Mouse (Mus musculus): ENCODE measurements around the gene Pkd1l1.

The Pkd1l1 gene

DNA sequence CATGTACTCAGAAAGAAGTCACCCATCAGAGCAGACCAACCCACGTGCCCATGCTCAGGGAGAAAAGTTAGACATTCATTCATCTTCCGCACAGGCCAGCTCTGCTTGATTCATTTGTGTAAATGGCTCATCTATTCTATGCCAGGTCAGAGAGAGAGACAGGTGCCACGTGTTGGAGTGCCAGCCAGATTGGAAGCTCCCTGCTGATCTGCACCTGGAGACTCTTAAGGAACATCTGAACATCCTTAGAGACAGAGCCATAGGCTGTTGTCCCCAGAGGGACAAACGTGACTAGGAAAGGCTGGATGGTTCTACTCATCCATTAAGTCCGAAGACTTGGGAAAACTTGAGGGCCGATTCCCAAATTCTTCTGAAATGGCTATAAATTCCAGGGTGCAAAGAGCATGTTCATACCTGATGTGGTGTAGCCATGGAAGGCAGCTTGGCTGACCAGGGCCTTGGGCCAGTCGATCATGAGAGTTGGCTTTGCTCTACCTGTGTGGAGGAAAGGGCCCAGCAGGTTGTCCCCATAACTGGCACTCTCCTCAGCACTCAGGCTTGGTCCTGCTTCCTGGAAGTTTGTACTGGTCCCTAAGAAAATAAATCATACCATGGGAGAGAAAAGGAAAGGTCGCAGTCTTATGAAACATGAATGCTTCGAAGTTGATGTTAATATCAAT is 36.5 kb downstream of the Pkd1l1 start:
- no peak for DNase-seq (ENCODE audit: low read depth, low spot score)

DNA sequence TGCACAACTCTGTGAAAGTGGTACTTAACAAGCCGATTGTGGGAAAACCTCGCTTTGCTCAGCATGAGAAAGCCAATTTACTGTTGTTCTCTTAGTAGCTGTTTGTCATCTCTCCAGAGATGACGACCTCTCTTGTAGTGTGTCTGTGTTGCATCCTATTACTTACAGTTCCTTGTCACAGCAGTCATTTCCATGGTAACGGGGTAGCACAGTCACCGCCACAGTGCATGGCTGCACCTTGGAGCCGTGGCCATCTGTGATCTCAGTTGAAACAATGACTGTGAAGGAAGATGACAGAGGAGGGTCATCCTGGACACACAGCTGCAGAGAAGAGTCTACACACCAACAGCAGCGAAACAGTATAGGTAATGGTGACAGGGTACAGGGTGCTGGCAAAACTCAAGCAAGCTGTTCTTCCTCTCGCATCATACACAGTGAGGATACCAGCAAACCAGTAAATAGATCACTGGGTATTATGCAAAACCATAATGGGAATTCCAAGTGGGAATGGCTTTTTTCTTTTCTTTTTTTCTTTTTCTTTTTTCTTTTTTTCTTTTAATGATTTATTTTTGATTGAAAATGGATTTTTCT is 56.9 kb downstream of the Pkd1l1 start:
- DNase-seq (ENCODE audit: low read depth, low spot score): no peak

GRCm38 (mm10) chr11:8882793-8883192 is 90.3 kb downstream of the Pkd1l1 start:
- DNase-seq (ENCODE audit: low read depth, low spot score): no peak

DNA sequence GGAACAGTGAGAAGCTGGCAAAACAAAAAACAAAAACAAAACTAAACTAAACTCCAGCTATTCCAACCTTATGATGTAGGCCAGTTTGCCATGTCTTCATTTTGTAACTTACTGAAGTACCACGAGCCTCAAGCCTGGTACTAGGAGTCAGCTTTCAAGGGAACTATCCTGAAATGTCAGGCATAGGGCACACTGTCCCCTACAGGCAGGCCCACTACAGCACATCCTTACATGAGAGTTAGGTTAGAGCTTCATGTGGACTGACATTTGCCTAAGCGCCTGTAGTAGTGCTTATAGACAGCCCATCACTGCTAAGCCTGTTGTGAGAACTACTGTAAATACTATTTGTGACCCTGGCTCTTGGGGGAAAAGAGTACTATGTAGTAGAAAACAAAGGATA is 91.5 kb downstream of the Pkd1l1 start:
- no peak for DNase-seq (ENCODE audit: low read depth, low spot score)

DNA sequence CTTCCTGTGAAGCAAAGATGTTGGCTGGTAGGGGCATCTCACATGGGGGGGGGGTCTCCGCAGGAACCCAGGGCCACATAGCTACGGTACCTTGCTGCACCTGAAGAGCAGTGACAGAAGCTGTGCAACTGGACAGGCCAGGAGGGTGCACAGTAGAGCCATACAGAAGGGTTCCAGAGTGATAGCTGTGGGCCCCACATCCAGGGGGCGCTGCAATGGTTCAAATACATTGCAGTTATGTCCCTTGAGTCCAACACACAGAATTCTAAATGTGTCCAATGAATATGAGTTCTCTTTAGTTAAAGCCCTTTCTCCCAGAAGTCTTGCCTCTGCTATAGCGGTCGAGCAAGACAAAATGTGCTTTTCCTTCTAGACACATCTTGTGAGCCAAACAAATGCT is 103.0 kb downstream of the Pkd1l1 start:
- DNase-seq (ENCODE audit: low read depth, low spot score): no peak

GRCm38 (mm10) chr11:8866021-8866420 is 107.0 kb downstream of the Pkd1l1 start:
- DNase-seq (ENCODE audit: low read depth, low spot score): no peak

- no peak for DNase-seq (ENCODE audit: low read depth, low spot score)
Observed at GRCm38 (mm10) chr11:8863955-8864675, 109.0 kb downstream of the Pkd1l1 start.

- no peak for DNase-seq (ENCODE audit: low read depth, low spot score)
Observed at GRCm38 (mm10) chr11:8862426-8862825, 110.6 kb downstream of the Pkd1l1 start.

DNA sequence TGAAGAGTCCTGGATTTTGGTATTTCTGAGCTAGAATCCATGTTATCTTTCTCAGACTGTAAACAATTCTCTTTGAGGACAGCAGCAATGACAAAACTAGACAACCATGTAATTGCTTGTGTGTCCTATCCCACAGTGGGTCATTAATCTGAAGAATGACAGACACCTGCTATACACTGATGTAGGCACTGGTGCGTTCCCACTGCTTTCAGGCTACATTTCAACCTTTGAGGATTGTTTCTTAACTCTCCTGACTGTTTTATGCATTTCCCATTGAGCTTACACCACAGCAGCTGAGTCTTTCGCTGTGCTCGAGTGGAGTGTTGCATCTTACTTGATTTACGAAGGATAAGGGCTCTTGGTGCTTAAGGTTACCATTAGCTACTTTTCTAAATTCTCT is 111.1 kb downstream of the Pkd1l1 start:
- no peak for DNase-seq (ENCODE audit: low read depth, low spot score)

- DNase-seq (ENCODE audit: low read depth, low spot score): no peak
Observed at GRCm38 (mm10) chr11:8860878-8861277, 112.2 kb downstream of the Pkd1l1 start.

GRCm38 (mm10) chr11:8859868-8860267 is 113.2 kb downstream of the Pkd1l1 start:
- DNase-seq (ENCODE audit: low read depth, low spot score): peak; percentile 23

DNA sequence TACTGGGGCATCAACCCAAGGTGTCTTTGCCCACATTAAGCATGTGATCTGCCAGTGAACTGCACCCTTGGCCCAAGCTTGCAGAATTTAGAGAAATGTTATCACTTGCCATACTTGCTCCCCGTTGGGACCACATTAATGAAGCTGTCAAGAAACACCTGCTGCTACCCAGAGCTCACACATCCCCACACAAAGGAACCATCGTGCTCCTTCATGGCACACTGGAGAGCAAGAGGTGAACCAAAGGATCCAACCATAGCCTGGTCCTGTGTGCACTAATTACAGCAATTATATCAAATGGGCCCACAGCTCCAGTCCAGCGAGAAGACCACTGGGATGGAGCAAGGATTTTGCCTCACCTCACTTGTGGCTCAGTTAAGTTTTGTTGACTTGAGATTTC is 114.0 kb downstream of the Pkd1l1 start:
- DNase-seq (ENCODE audit: low read depth, low spot score): no peak

DNA sequence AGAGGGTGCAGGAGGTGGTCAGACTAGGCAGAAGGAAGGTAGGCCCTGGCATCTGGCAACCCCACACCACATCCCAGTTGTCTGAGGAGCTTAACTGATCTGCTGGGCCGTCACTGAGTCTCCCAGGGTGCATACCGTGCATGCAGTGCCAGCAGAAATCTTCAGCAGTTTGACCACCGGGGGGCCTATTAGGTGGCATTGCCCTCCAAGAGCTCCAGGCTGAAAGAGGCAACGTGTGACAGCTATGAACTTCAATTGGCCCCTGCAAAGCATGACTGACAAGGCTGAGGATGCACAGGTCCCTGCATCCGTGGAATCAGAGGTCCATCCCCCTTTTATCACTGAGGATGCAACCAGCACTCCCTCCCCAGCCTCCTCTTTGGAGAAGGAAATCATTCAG is 116.9 kb downstream of the Pkd1l1 start:
- no peak for DNase-seq (ENCODE audit: low read depth, low spot score)

DNA sequence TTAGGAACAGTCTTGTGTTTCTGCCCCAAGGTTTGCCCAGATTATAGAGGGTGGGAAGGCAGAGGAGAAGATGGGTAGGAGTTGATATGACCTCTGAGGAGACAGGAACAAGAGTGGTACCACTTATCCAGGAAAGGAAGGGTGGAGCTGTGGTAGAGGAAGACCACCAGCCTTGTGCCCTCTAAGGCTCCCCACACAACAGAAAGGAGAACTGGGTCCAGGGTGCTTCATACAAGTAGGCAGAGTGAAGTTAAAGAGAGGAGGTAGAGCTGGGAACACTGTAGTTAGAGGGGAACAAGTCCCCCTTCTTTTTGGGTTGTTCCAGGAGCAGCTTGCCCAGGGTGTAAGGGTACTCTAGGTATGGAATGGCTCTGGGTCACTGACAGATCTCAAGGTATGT is 125.0 kb downstream of the Pkd1l1 start:
- no peak for DNase-seq (ENCODE audit: low read depth, low spot score)

- DNase-seq (ENCODE audit: low read depth, low spot score): no peak
Observed at GRCm38 (mm10) chr11:8847627-8848026, 125.4 kb downstream of the Pkd1l1 start.

GRCm38 (mm10) chr11:8836176-8836575 is 136.9 kb downstream of the Pkd1l1 start:
- no peak for DNase-seq (ENCODE audit: low read depth, low spot score)

- DNase-seq (ENCODE audit: low read depth, low spot score): no peak
Observed at GRCm38 (mm10) chr11:8834121-8834520, 138.9 kb downstream of the Pkd1l1 start.

DNA sequence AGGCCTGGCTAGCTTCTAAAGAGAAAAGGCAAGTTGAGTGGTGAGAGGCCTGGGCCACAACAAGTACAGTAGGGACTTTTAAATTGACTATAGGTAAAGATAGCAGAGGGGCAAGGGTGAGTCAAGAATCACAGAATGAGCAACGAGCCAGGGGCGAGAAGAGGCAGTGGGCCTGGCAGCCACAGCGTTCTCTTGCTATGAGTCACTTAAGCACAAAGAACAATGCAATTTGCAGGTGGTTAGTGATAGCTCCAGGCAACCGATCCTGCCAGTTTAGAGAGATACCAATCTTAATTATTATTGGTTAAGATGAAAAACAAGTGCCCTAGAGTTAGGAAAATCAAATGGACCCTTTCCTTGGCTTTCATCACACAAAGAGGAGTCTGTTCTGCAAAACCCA is 142.5 kb downstream of the Pkd1l1 start:
- DNase-seq (ENCODE audit: low read depth, low spot score): no peak

DNA sequence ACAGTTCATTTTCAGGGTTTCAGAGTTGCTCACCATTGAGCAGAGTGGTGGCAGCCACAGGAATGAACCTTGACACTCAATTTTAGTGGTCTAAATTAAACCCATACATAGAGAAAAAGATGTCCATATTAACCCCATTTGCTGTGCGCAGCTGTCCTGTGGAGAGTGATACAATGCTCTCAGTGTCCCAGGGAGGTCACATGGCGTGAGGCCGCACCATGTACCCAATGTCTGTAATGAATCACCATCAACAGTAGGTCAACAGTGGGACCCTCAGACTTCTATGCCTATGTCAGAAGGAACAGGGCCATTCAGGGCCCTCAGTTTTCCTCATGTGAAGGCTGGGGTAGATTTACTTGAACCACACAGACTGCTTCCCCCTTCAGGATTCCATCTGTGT is 143.5 kb downstream of the Pkd1l1 start:
- no peak for DNase-seq (ENCODE audit: low read depth, low spot score)

GRCm38 (mm10) chr11:8828836-8829526 is 144.1 kb downstream of the Pkd1l1 start:
- DNase-seq (ENCODE audit: low read depth, low spot score): no peak

- no peak for DNase-seq (ENCODE audit: low read depth, low spot score)
Observed at GRCm38 (mm10) chr11:8826609-8827008, 146.5 kb downstream of the Pkd1l1 start.

DNA sequence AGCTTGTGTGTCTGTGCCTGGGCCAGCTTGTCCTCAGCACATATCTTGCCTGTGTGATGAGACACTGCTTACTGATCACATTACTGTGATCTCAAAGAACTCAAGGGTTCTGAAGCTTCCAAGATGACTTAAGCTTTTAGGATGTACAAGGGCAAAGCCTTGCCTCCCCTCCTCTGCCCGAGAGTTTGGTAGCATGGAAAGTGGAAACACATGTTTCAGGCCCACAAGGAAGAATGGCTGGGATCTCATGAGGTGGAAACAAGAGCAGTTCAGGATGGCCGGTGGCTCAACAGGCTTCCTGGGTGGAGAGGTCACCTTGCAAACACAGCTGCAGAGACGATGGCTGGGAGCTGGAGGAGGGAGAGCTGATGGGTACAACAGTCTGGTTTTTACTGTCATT is 147.0 kb downstream of the Pkd1l1 start:
- DNase-seq (ENCODE audit: low read depth, low spot score): no peak
